Mouse (Mus musculus) heart, embryonic 12.5 days (tissue): ENCODE data around the gene Kctd15. TPM values are rescaled to one million over a fixed set of nuclear protein-coding genes. Genes with fewer than 3 reads are reported as not detected.
A peak's percentile ranks its signal among the peaks of the same experiment; 100 is the strongest.

Experiments
- ATAC-seq: fragments of 200-750 bp; cut with Nextera tagmentation; 2 replicates; pipeline ENCODE4 v1.8.0; 2017; ENCODE audit warnings: moderate TSS enrichment, moderate library complexity; ENCODE audit not compliant: insufficient number of reproducible peaks, low FRiP score
- H3K27ac ChIP-seq: fragments of 300-500 bp; sonication (generic); 2 replicates; pipeline ENCODE4 v1.5.1; 2016; ENCODE audit warnings: mild to moderate bottlenecking, moderate library complexity; ENCODE audit not compliant: poor library complexity, severe bottlenecking
- H3K27me3 ChIP-seq: fragments of 300-500 bp; sonication (generic); replicated peaks from 2 replicates; pipeline ENCODE4 v1.6.1; 2016; ENCODE audit warnings: mild to moderate bottlenecking, moderate library complexity
- H3K36me3 ChIP-seq: fragments of 300-500 bp; sonication (generic); 2 replicates; pipeline ENCODE4 v1.6.1; 2016; ENCODE audit warnings: mild to moderate bottlenecking, moderate library complexity
- H3K4me1 ChIP-seq: fragments of 300-500 bp; sonication (generic); replicated peaks from 2 replicates; pipeline ENCODE4 v1.6.1; 2016; ENCODE audit warnings: mild to moderate bottlenecking
- H3K4me2 ChIP-seq: fragments of 300-500 bp; sonication (generic); 2 replicates; pipeline ENCODE4 v1.6.1; 2016; ENCODE audit warnings: mild to moderate bottlenecking, moderate library complexity
- H3K4me3 ChIP-seq: fragments of 300-500 bp; sonication (generic); 2 replicates; pipeline ENCODE4 v1.5.1; 2016; ENCODE audit warnings: mild to moderate bottlenecking
- H3K9ac ChIP-seq: fragments of 300-500 bp; sonication (generic); 2 replicates; pipeline ENCODE4 v1.6.1; 2016; ENCODE audit warnings: mild to moderate bottlenecking, moderate library complexity
- H3K9me3 ChIP-seq: fragments of 300-500 bp; sonication (generic); replicated peaks from 2 replicates; pipeline ENCODE4 v1.6.1; 2016; ENCODE audit warnings: mild to moderate bottlenecking, moderate library complexity
- WGBS: fragments of 180-500 bp; shearing (Covaris S2); methylation state at CpG from one replicate; pipeline ENCODE4 v1.1.7; 2016; 5-methylcytosine and 5-hydroxymethylcytosine counted together
- polyA plus RNA-seq: library from polyadenylated mRNA; unstranded; fragments of >200 nt; fragmentation: Nextera tagmentation; extraction: Ambion mirVana; gene quantifications from 2 replicates; pipeline ENCODE4 v1.2.1, GENCODE M21; 2016

The Kctd15 gene
- polyA plus RNA-seq: 9.0 and 9.1 TPM in 2 replicates

DNA sequence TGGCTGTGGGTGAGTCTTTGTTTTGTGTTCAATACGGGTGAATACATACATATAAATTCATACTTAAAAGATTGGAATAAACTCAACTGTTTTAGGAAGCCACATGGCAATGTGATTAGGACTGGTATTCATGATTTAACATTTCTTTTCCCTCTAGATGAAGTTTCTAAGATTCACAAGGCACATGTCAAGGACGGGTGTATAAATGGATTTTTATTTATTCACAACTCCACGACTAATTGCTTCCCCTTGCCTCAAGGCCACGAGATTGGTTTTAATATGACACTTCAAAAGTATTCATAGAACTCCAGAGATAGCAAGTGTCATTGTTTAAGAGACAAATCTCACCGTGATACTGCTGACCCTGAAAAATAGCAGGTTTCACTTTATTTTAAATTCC lies at the start of gene Kctd15:
Kctd15 (minus strand) TSS at position 101 of the 400 bp plus-strand sequence.
- H3K9ac ChIP-seq: 0 out of 2 replicates have a peak within 1 kb of the TSS, but pooled peaks have one; percentile 88
- H3K4me3 ChIP-seq: peak within 1 kb of the TSS; percentile 83
- H3K27ac ChIP-seq: no peak within 1 kb of the TSS
- H3K27me3 ChIP-seq: peaks cover 7% of the 10 kb centered on the region; the same call in 1 of the 2 replicates
- peak within 1 kb of the TSS; percentile 88 for H3K4me2 ChIP-seq
- WGBS: 76% methylated on average over 5 of the region's 5 CpGs
- peaks cover 6% of the 10 kb centered on the region; the same call in 1 of the 2 replicates for H3K4me1 ChIP-seq
- H3K9me3 ChIP-seq: no peaks in the 10 kb centered on the region
- ATAC-seq: no peak
- H3K36me3 ChIP-seq: no peaks in the 10 kb centered on the region

DNA sequence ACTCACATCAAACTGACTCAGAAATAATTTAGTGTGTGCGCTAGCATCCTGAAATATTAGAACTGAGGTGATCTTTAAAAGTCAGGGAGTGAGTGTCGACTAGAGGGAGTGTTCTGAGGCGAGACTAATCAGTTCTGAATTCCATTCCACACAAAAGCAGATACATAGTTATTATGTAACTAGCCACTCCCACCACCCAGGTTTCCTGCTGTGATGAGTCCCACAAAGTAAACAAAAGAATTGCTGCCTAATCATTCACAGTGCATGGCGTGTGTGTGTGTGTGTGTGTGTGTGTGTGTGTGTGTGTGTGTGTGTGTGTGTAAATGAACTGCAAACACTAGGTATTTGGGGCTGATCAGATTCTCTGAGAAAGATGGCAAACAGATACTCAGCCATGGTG lies 47.9 kb upstream of the Kctd15 start:
- Histone ChIP-seq H3K4me1 (no peaks in the 10 kb centered on the region), H3K9me3 (peaks cover 9% of the 10 kb centered on the region; the same call in 1 of the 2 replicates), H3K4me2 (no peak overlapping the region), H3K27me3 (no peaks in the 10 kb centered on the region; the same call in 1 of the 2 replicates), H3K9ac (no peak overlapping the region), H3K36me3 (no peaks in the 10 kb centered on the region), H3K27ac (no peak overlapping the region), H3K4me3 (no peak overlapping the region)
- 59% methylated on average over 4 of the region's 4 CpGs for WGBS
- ATAC-seq: no peak

DNA sequence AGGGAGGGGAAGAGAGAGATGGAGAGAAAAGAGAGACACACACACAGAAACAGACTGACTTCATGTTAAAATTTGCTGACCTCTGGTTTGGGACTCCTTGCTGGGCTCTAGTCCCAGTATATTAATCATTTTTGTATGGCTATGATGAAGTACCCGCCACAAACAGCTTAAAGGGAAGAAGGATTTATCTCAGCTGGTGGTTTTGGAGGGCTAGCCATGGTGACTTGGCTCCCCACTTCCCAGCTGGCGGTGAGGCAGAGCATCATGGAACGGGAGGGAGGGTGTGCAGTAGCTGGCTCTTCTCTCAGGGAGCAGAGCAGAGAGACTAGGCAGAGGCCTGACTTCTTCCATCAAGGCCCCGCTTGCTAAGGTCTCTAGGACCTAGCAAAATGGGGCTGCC lies 46.9 kb upstream of the Kctd15 start:
- no peak for ATAC-seq
- Histone ChIP-seq H3K4me1 (no peaks in the 10 kb centered on the region), H3K27ac (no peak overlapping the region), H3K9me3 (peaks cover 9% of the 10 kb centered on the region; the same call in 1 of the 2 replicates), H3K27me3 (no peaks in the 10 kb centered on the region; the same call in 1 of the 2 replicates), H3K4me2 (no peak overlapping the region), H3K9ac (no peak overlapping the region), H3K36me3 (no peaks in the 10 kb centered on the region), H3K4me3 (no peak overlapping the region)
- WGBS: 48% methylated on average over 4 of the region's 4 CpGs

DNA sequence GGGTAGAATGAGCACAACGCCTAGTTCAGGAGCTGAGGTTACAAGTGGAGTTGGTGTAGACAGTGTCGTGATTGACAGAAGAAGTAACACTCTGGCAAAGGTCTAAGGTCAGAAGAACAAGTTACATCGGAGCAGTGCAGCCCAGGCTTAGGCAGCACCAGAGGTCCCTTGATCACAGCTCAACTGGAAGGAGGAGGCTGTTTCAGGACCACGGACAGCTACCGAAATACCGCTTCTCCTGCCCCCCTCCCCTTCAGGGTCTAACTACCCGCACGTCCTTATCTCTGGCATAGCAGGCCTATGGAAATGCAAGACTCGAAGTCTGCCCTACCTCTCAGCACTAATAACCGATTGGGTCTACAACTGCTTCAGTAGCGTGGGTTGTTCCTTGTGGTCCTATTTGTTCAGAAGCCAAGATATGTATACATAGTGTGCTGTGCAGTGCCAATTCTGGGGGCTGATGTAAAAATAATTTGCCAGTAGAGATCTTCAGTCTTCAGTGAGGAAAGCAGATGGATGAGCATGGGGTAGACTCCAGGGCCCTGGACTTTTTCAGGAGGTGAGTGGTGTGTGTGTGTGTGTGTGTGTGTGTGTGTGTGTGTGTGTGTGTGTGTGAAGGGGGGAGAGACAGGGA lies 46.3 kb upstream of the Kctd15 start:
- no peak overlapping the region for H3K9ac ChIP-seq
- WGBS: 13% methylated on average over 11 of the region's 11 CpGs
- no peak overlapping the region for H3K4me2 ChIP-seq
- H3K36me3 ChIP-seq: no peaks in the 10 kb centered on the region
- ATAC-seq: no peak
- H3K9me3 ChIP-seq: peaks cover 9% of the 10 kb centered on the region; the same call in 1 of the 2 replicates
- H3K4me1 ChIP-seq: no peaks in the 10 kb centered on the region
- no peak overlapping the region for H3K27ac ChIP-seq
- H3K4me3 ChIP-seq: no peak overlapping the region
- H3K27me3 ChIP-seq: no peaks in the 10 kb centered on the region; the same call in 1 of the 2 replicates

DNA sequence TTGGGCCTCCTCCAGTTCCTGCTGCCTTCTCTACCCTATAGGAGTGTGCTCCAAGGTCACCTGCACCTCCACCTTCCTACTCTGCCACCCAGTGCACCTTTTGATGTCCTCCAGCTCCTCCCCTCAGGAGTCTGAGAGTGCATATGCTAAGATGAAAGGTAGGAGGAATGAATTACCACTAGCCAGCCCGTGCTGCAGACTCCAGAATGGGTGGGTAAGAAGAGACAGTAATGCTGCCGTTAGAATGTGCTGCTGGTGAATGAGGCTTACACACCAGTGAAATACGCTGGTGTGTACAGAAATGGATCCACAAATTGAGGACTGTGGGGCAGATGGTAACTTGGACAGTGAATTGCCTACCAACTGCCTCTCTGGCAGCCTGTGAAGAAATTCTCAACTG lies 43.4 kb upstream of the Kctd15 start:
- WGBS: 61% methylated on average over 3 of the region's 3 CpGs
- no peak for ATAC-seq
- H3K4me3 ChIP-seq: no peak overlapping the region
- H3K4me1 ChIP-seq: no peaks in the 10 kb centered on the region
- H3K9me3 ChIP-seq: no peaks in the 10 kb centered on the region
- peaks cover 7% of the 10 kb centered on the region for H3K27me3 ChIP-seq
- no peaks in the 10 kb centered on the region for H3K36me3 ChIP-seq
- H3K9ac ChIP-seq: no peak overlapping the region
- H3K4me2 ChIP-seq: no peak overlapping the region
- no peak overlapping the region for H3K27ac ChIP-seq

DNA sequence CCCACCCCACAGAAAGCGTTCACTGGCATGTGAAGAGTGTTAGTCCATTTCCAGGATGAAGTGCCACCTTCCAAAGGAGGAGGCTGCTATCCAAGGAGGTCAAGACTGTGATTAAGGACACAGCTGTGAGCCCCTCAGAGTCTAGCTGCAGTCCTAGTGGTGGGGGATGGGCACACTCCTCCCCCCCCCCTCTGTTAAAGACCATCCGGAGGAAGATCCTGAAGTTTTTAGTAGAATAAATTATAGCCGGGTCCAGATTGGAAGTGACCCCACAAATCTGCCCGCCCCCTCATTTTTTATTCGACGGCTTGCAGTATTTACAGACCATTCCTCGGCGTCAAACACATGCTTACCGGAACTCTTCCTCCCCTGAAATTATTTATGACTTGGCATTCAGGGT lies 41.7 kb upstream of the Kctd15 start:
- H3K4me1 ChIP-seq: no peaks in the 10 kb centered on the region
- no peak overlapping the region for H3K4me3 ChIP-seq
- H3K4me2 ChIP-seq: no peak overlapping the region
- ATAC-seq: no peak
- H3K9me3 ChIP-seq: no peaks in the 10 kb centered on the region
- peaks cover 8% of the 10 kb centered on the region for H3K27me3 ChIP-seq
- no peak overlapping the region for H3K9ac ChIP-seq
- no peak overlapping the region for H3K27ac ChIP-seq
- 86% methylated on average over 9 of the region's 9 CpGs for WGBS
- H3K36me3 ChIP-seq: no peaks in the 10 kb centered on the region

DNA sequence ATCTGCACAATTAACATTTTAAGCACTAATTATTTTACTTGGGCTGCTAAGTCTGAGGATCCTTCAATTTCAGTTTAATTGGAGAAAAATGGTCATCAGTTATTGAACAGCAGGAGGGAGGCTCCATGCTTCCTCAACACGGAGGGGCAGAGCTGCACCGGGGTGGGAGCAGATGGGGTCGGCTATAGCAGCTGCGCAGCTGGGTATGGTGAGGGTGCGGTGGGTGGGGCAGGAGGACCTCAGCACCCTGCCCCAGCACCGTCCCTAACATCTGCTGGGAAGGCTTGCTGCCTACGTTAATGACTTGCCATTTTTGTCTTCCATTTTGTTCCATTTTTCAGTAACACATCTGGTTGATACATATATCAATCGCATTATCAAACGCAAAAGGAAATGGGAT lies 39.6 kb upstream of the Kctd15 start:
- no peak overlapping the region for H3K4me3 ChIP-seq
- WGBS: 81% methylated on average over 9 of the region's 9 CpGs
- no peak for ATAC-seq
- peaks cover 2% of the 10 kb centered on the region; the same call in 1 of the 2 replicates for H3K4me1 ChIP-seq
- H3K36me3 ChIP-seq: no peaks in the 10 kb centered on the region
- H3K9ac ChIP-seq: no peak overlapping the region
- H3K9me3 ChIP-seq: no peaks in the 10 kb centered on the region
- H3K27me3 ChIP-seq: peaks cover 19% of the 10 kb centered on the region
- H3K27ac ChIP-seq: no peak overlapping the region
- no peak overlapping the region for H3K4me2 ChIP-seq

DNA sequence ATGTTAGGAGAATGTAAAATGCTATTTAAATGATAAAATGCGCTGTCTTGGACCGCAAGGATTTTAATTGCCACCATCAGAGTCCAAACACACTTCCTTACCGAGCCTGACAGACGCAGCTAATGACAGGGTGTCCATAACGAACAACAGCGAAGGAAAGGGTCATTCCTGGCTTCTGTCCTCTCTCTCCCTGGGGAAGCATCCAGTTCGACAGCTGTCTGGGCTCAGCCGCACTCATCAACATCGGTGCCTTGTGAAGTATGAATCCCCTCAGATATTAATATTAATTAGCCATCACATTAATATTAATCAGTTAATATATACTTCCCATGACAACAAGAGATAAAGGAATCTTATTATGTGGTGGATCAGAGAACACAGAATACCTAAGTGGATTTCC lies 38.4 kb upstream of the Kctd15 start:
- H3K27me3 ChIP-seq: peaks cover 19% of the 10 kb centered on the region
- no peak overlapping the region for H3K4me3 ChIP-seq
- H3K9ac ChIP-seq: no peak overlapping the region
- no peak for ATAC-seq
- WGBS: 51% methylated on average over 9 of the region's 9 CpGs
- no peaks in the 10 kb centered on the region for H3K36me3 ChIP-seq
- H3K4me1 ChIP-seq: peaks cover 10% of the 10 kb centered on the region; the same call in 1 of the 2 replicates
- no peaks in the 10 kb centered on the region for H3K9me3 ChIP-seq
- no peak overlapping the region for H3K27ac ChIP-seq
- H3K4me2 ChIP-seq: no peak overlapping the region

DNA sequence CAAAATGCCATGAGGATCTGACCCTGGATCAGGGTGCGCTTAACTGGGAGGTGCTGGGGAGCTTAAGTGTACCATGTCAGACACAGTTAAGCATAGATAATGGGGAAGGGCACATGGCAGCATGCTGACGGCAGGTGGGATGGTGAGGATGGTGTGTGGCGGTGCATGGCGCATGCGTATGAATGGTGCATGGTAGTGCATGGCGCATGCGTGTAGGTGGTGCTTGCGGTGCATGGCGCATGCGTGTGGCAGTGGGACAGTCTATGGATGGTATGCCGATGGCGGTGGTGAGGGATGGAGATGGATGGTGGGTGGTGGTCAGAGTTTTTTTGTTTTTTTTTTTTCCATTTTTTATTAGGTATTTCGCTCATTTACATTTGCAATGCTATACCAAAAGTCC lies 37.4 kb upstream of the Kctd15 start:
- no peak overlapping the region for H3K4me3 ChIP-seq
- H3K27me3 ChIP-seq: peaks cover 19% of the 10 kb centered on the region
- no peaks in the 10 kb centered on the region for H3K36me3 ChIP-seq
- WGBS: 85% methylated on average over 13 of the region's 13 CpGs
- no peak overlapping the region for H3K4me2 ChIP-seq
- no peak overlapping the region for H3K27ac ChIP-seq
- no peak overlapping the region for H3K9ac ChIP-seq
- H3K9me3 ChIP-seq: no peaks in the 10 kb centered on the region
- H3K4me1 ChIP-seq: peaks cover 17% of the 10 kb centered on the region
- no peak for ATAC-seq

DNA sequence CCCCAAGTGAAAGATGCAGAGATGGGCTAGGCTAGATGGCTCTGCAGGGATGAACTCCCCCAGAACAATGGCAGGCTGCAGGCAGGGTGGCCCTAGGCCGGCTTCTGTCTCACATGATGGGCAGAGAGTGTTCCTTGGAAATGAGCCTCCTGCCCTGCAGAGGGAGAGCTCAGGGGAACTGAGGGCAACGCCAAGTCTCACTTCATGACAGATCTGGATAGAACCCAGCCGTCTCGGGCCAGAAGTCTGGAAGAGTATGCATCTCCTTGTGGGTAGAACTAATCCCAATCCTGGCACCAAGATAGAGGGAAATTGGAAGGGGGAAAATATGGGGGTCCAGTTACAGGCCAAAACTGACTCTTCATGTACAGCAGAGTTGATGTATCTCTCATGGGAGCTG lies 36.5 kb upstream of the Kctd15 start:
- H3K4me2 ChIP-seq: no peak overlapping the region
- peaks cover 23% of the 10 kb centered on the region for H3K27me3 ChIP-seq
- 73% methylated on average over 4 of the region's 4 CpGs for WGBS
- no peak overlapping the region for H3K9ac ChIP-seq
- peaks cover 19% of the 10 kb centered on the region for H3K4me1 ChIP-seq
- H3K9me3 ChIP-seq: no peaks in the 10 kb centered on the region
- H3K4me3 ChIP-seq: no peak overlapping the region
- no peaks in the 10 kb centered on the region for H3K36me3 ChIP-seq
- H3K27ac ChIP-seq: no peak overlapping the region
- no peak for ATAC-seq

DNA sequence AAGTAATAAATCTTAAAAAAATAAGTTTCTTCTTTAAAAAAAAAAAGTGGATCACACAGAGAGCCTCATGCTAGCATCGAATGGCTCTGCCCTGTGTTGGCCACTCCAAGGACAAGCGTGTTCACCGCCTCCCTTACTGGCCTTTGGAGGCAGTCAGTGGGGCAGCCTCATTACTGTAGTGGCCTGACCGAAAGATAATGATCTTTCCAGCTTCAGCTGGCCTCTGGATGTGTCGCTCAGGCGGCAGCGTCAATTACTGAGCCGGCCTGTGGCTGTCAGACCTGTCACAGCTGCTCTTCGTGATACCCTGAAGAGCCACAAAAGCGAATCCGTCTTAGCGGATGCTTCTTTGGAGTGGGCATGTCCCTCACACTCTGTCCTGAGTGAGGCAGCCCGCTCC lies 33.6 kb upstream of the Kctd15 start:
- Histone ChIP-seq H3K4me3 (no peak overlapping the region), H3K27ac (no peak overlapping the region), H3K27me3 (peaks cover 39% of the 10 kb centered on the region), H3K36me3 (no peaks in the 10 kb centered on the region), H3K9ac (no peak overlapping the region), H3K4me2 (no peak overlapping the region), H3K9me3 (no peaks in the 10 kb centered on the region), H3K4me1 (peaks cover 19% of the 10 kb centered on the region)
- no peak for ATAC-seq
- WGBS: 37% methylated on average over 13 of the region's 13 CpGs

DNA sequence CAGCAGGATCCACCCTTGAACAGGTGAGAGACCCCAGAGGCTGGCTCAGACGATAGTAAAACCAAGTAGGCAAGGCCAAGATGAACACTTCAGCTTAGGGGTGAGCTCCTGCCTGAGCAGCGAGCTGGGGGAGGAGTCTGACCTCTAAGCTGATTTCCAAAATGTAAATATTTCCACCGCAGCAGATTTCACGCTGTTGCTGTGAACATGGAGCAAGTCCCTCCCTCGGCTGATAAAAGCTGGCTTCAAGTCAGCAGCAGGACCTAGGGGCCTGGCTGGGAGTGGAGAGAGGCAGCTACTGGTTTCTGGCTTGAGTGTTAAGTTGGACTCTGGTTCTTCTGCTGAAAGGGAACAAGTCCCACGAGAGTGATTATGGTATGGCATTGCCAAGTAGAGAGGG lies 32.5 kb upstream of the Kctd15 start:
- Histone ChIP-seq H3K4me3 (no peak overlapping the region), H3K36me3 (no peaks in the 10 kb centered on the region), H3K4me2 (no peak overlapping the region), H3K27me3 (peaks cover 41% of the 10 kb centered on the region), H3K4me1 (peaks cover 19% of the 10 kb centered on the region), H3K9ac (no peak overlapping the region), H3K9me3 (no peaks in the 10 kb centered on the region), H3K27ac (no peak overlapping the region)
- no peak for ATAC-seq
- 13% methylated on average over 6 of the region's 6 CpGs for WGBS
